Mouse (Mus musculus) heart, postnatal 0 days (tissue): ENCODE data around the gene Xrcc6. TPM values are rescaled to one million over a fixed set of nuclear protein-coding genes. Genes with fewer than 3 reads are reported as not detected.

Experiments
- ATAC-seq: fragments of 200-750 bp; cut with Nextera tagmentation; 2 replicates; pipeline ENCODE4 v1.8.0; 2017; ENCODE audit warnings: low read depth, moderate number of reproducible peaks, moderate library complexity; ENCODE audit not compliant: insufficient read depth
- DNase-seq: peaks from one replicate; pipeline ENCODE4 v3.0.0-alpha.2; 2016; ENCODE audit warnings: low spot score
- H3K27ac ChIP-seq: fragments of 300-500 bp; sonication (generic); 2 replicates; pipeline ENCODE4 v1.5.1; 2014; ENCODE audit warnings: low read depth, mild to moderate bottlenecking
- H3K27me3 ChIP-seq: fragments of 300-500 bp; sonication (generic); 2 replicates; pipeline ENCODE4 v1.6.1; 2014; ENCODE audit warnings: low read length, mixed read lengths; ENCODE audit not compliant: control insufficient read depth, insufficient read depth
- H3K36me3 ChIP-seq: fragments of 300-500 bp; sonication (generic); replicated peaks from 2 replicates; pipeline ENCODE4 v1.6.1; 2014; ENCODE audit warnings: low read length, mixed read lengths; ENCODE audit not compliant: control insufficient read depth, insufficient read depth
- H3K4me1 ChIP-seq: fragments of 300-500 bp; sonication (generic); 2 replicates; pipeline ENCODE4 v1.6.1; 2014; ENCODE audit warnings: antibody characterized with exemption; ENCODE audit not compliant: control insufficient read depth, insufficient read depth
- H3K4me2 ChIP-seq: fragments of 300-500 bp; sonication (generic); 2 replicates; pipeline ENCODE4 v1.6.1; 2014; ENCODE audit warnings: low read depth, mild to moderate bottlenecking, low read length, moderate library complexity
- H3K4me3 ChIP-seq: fragments of 300-500 bp; sonication (generic); 2 replicates; pipeline ENCODE4 v1.5.1; 2014; ENCODE audit warnings: low read depth, low read length
- H3K9ac ChIP-seq: fragments of 300-500 bp; sonication (generic); replicated peaks from 2 replicates; pipeline ENCODE4 v1.6.1; 2014; ENCODE audit warnings: low read depth, low read length, mixed read lengths
- H3K9me3 ChIP-seq: fragments of 300-500 bp; sonication (generic); replicated peaks from 2 replicates; pipeline ENCODE4 v1.6.1; 2016; ENCODE audit warnings: low read length; ENCODE audit not compliant: control insufficient read depth
- CTCF ChIP-seq: IDR thresholded peaks from 2 replicates; pipeline ENCODE4 v1.5.1; 2016; ENCODE audit warnings: antibody characterized with exemption, control low read depth, low read depth
- EP300 ChIP-seq: IDR thresholded peaks from 2 replicates; pipeline ENCODE4 v1.6.1; 2016; ENCODE audit warnings: antibody characterized with exemption, low read depth
- WGBS: fragments of 180-500 bp; shearing (Covaris S2); extraction: QIAGEN DNeasy Blood & Tissue Kit; methylation state at CpG from one replicate; pipeline ENCODE4 v1.1.7; 2014; 5-methylcytosine and 5-hydroxymethylcytosine counted together
- polyA plus RNA-seq: library from polyadenylated mRNA; unstranded; fragments of >200 nt; fragmentation: Nextera tagmentation; extraction: Ambion mirVana; gene quantifications from 2 replicates; pipeline ENCODE4 v1.2.1, GENCODE M21; 2015
- total RNA-seq: library from RNA; depleted of rRNA; stranded (reverse); fragments of >200 nt; gene quantifications from 2 replicates; pipeline ENCODE4 v1.2.3, GENCODE M21; 2014; ENCODE audit warnings: low replicate concordance

The Xrcc6 gene
- total and polyA plus RNA-seq, 2 experiments from 2014 or later: 36.8 to 37.2 TPM

- no peaks in the 10 kb centered on the region for H3K9me3 ChIP-seq
- no peak overlapping the region for H3K9ac ChIP-seq
- no peak overlapping the region for H3K27ac ChIP-seq
- TF ChIP-seq CTCF (no peak), EP300 (no peak)
- 72% methylated on average over 6 of the region's 6 CpGs for WGBS
- 0 out of 2 replicates have a peak, but pooled peaks cover 9% of the 10 kb centered on the region for H3K4me1 ChIP-seq
- DNase-seq: no peak
- H3K4me2 ChIP-seq: no peak overlapping the region
- H3K4me3 ChIP-seq: no peak overlapping the region
- ATAC-seq: no peak
- H3K36me3 ChIP-seq: peaks cover 60% of the 10 kb centered on the region
- H3K27me3 ChIP-seq: no peaks in the 10 kb centered on the region
These were observed 6.4 kb downstream of the Xrcc6 start for GRCm38 (mm10) chr15:81993992-81994391.

- Histone ChIP-seq H3K36me3 (peaks cover 8% of the 10 kb centered on the region), H3K9me3 (no peaks in the 10 kb centered on the region), H3K4me3 (no peak overlapping the region), H3K4me1 (no peaks in the 10 kb centered on the region), H3K4me2 (no peak overlapping the region), H3K27ac (no peak overlapping the region), H3K27me3 (no peaks in the 10 kb centered on the region), H3K9ac (no peak overlapping the region)
- TF ChIP-seq CTCF (no peak), EP300 (no peak)
- DNase-seq (no peak), ATAC-seq (no peak)
- WGBS: 90% methylated on average over 8 of the region's 8 CpGs
These were observed 16.6 kb downstream of the Xrcc6 start for GRCm38 (mm10) chr15:82004257-82004656.

- Histone ChIP-seq H3K27me3 (no peaks in the 10 kb centered on the region), H3K4me1 (peaks cover 5% of the 10 kb centered on the region; the same call in 1 of the 2 replicates), H3K4me2 (no peak overlapping the region), H3K9me3 (no peaks in the 10 kb centered on the region), H3K36me3 (no peaks in the 10 kb centered on the region), H3K9ac (no peak overlapping the region), H3K27ac (no peak overlapping the region), H3K4me3 (no peak overlapping the region)
- no peak for TF ChIP-seq CTCF
- no peak for TF ChIP-seq EP300
- DNase-seq (no peak), ATAC-seq (no peak)
- 70% methylated on average over 6 of the region's 6 CpGs for WGBS
These were observed 24.3 kb downstream of the Xrcc6 start for GRCm38 (mm10) chr15:82011947-82012346.

- WGBS: 20% methylated on average over 9 of the region's 9 CpGs
- Histone ChIP-seq H3K9ac (peak overlapping the region; percentile 71), H3K27me3 (no peaks in the 10 kb centered on the region), H3K4me2 (peak overlapping the region; percentile 92), H3K27ac (no peak overlapping the region), H3K4me3 (peak overlapping the region; percentile 73), H3K9me3 (no peaks in the 10 kb centered on the region), H3K36me3 (peaks cover 11% of the 10 kb centered on the region), H3K4me1 (peaks cover 5% of the 10 kb centered on the region; the same call in 1 of the 2 replicates)
- ATAC-seq (no peak), DNase-seq (no peak)
- TF ChIP-seq CTCF (no peak), EP300 (no peak)
These were observed 27.2 kb downstream of the Xrcc6 start for GRCm38 (mm10) chr15:82014745-82015391.

GRCm38 (mm10) chr15:82015392-82016100 lies 27.9 kb downstream of the Xrcc6 start:
- peak; percentile 6 for DNase-seq
- under 1% methylated on average over 39 of the region's 39 CpGs for WGBS
- H3K27me3 ChIP-seq: no peaks in the 10 kb centered on the region
- peak overlapping the region; percentile 69 for H3K27ac ChIP-seq
- H3K36me3 ChIP-seq: peaks cover 16% of the 10 kb centered on the region
- H3K4me3 ChIP-seq: peak overlapping the region; percentile 73
- ATAC-seq: peak; percentile 1; the same call in 1 of the 2 replicates
- no peak for TF ChIP-seq EP300
- no peak for TF ChIP-seq CTCF
- H3K4me2 ChIP-seq: peak overlapping the region; percentile 92
- peaks cover 5% of the 10 kb centered on the region; the same call in 1 of the 2 replicates for H3K4me1 ChIP-seq
- no peaks in the 10 kb centered on the region for H3K9me3 ChIP-seq
- peak overlapping the region; percentile 71 for H3K9ac ChIP-seq
